In genomic region chr15:98777762-98778161, GRCm38 (mm10) we compare ENCODE assay signal across 8 mouse cellular contexts. TPM values are rescaled to one million over a fixed set of nuclear protein-coding genes. Genes with fewer than 3 reads are reported as not detected.
A peak's percentile ranks its signal among the peaks of the same experiment; 100 is the strongest.
DNase-seq lines count a peak whose midpoint lies in the region; ATAC-seq and TF ChIP-seq lines count a peak whose summit lies in the region.

TSS of gene Wnt10b (minus strand) at chr15:98778150.

- 1% methylated on average over 33 of the region's 33 CpGs for WGBS in embryonic facial prominence, embryonic 12.5 days
- WGBS in intestine, embryonic 14.5 days: under 1% methylated on average over 33 of the region's 33 CpGs
- WGBS in neural tube, embryonic 13.5 days: under 1% methylated on average over 31 of the region's 33 CpGs

- DNase-seq in left cerebral cortex, adult 2 months (ENCODE audit: extremely low spot score in 1 of 2, low spot score in 2 of 2): no peak
- no peak for DNase-seq in left cerebral cortex, postnatal 36 days (ENCODE audit: low spot score in 2 of 2)
- peak; percentile 69 for DNase-seq in intestine, embryonic 14.5 days (ENCODE audit: low spot score)
- DNase-seq in adipocyte (ENCODE audit: low spot score): no peak
- no peak for DNase-seq in thymus, postnatal 0 days (ENCODE audit: low spot score)
- DNase-seq in layer of hippocampus, postnatal 36 days: no peak

- intact Hi-C loops in left cerebral cortex, adult 2 months (cut with DNase I): no loop called here
- intact Hi-C loops in left cerebral cortex, postnatal 36 days (cut with DNase I): no loop called here

- H3K4me3 ChIP-seq in left cerebral cortex, adult 2 months: 0 out of 2 replicates have a peak within 1 kb of the TSS, but pooled peaks have one; percentile 4
- peak within 1 kb of the TSS; percentile 27 for H3K4me3 ChIP-seq in embryonic facial prominence, embryonic 12.5 days
- H3K4me3 ChIP-seq in intestine, embryonic 14.5 days (ENCODE audit: low read depth, low read length): peak within 1 kb of the TSS; percentile 17; the same call in 1 of the 2 replicates
- H3K4me3 ChIP-seq in neural tube, embryonic 13.5 days: peak within 1 kb of the TSS; percentile 26

- no peak within 1 kb of the TSS for H3K27ac ChIP-seq in left cerebral cortex, adult 2 months
- H3K27ac ChIP-seq in embryonic facial prominence, embryonic 12.5 days: no peak within 1 kb of the TSS
- no peak within 1 kb of the TSS for H3K27ac ChIP-seq in intestine, embryonic 14.5 days (ENCODE audit: low read depth)
- H3K27ac ChIP-seq in neural tube, embryonic 13.5 days (replicated peaks): no peak within 1 kb of the TSS

- no peaks in the 10 kb centered on the region for H3K36me3 ChIP-seq in embryonic facial prominence, embryonic 12.5 days
- no peaks in the 10 kb centered on the region for H3K36me3 ChIP-seq in intestine, embryonic 14.5 days (ENCODE audit: control insufficient read depth, insufficient read depth, low read length)
- H3K36me3 ChIP-seq in neural tube, embryonic 13.5 days: no peaks in the 10 kb centered on the region

- H3K9ac ChIP-seq in embryonic facial prominence, embryonic 12.5 days: peak within 1 kb of the TSS; percentile 25; the same call in 1 of the 2 replicates
- no peak within 1 kb of the TSS for H3K9ac ChIP-seq in intestine, embryonic 14.5 days (ENCODE audit: low read length)
- H3K9ac ChIP-seq in neural tube, embryonic 13.5 days: peak within 1 kb of the TSS; percentile 43

- no peak for TF ChIP-seq CTCF in left cerebral cortex, adult 2 months (IDR thresholded peaks at IDR 0.05)

- peak within 1 kb of the TSS; percentile 41 for H3K4me2 ChIP-seq in embryonic facial prominence, embryonic 12.5 days (replicated peaks)
- H3K4me2 ChIP-seq in intestine, embryonic 14.5 days (ENCODE audit: low read length): peak within 1 kb of the TSS; percentile 37
- H3K4me2 ChIP-seq in neural tube, embryonic 13.5 days: peak within 1 kb of the TSS; percentile 48

- peaks cover 98% of the 10 kb centered on the region for H3K27me3 ChIP-seq in embryonic facial prominence, embryonic 12.5 days
- H3K27me3 ChIP-seq in intestine, embryonic 14.5 days (replicated peaks; ENCODE audit: control insufficient read depth, insufficient read depth, low read length): peaks cover 98% of the 10 kb centered on the region
- peaks cover 99% of the 10 kb centered on the region for H3K27me3 ChIP-seq in neural tube, embryonic 13.5 days

- H3K4me1 ChIP-seq in embryonic facial prominence, embryonic 12.5 days: peaks cover 31% of the 10 kb centered on the region
- H3K4me1 ChIP-seq in intestine, embryonic 14.5 days (replicated peaks; ENCODE audit: control insufficient read depth, insufficient read depth, low read length): peaks cover 5% of the 10 kb centered on the region; the same call in 1 of the 2 replicates
- peaks cover 37% of the 10 kb centered on the region for H3K4me1 ChIP-seq in neural tube, embryonic 13.5 days (replicated peaks)

- no peaks in the 10 kb centered on the region for H3K9me3 ChIP-seq in embryonic facial prominence, embryonic 12.5 days
- no peaks in the 10 kb centered on the region for H3K9me3 ChIP-seq in intestine, embryonic 14.5 days (ENCODE audit: control insufficient read depth, low read length)
- H3K9me3 ChIP-seq in neural tube, embryonic 13.5 days: no peaks in the 10 kb centered on the region

- ATAC-seq in embryonic facial prominence, embryonic 12.5 days (ENCODE audit: insufficient number of reproducible peaks, insufficient read depth, low FRiP score, low TSS enrichment): no peak
- no peak for ATAC-seq in intestine, embryonic 14.5 days (replicated peaks; ENCODE audit: low FRiP score, low TSS enrichment, low read depth)
- ATAC-seq in neural tube, embryonic 13.5 days (ENCODE audit: low read depth): no peak

RNA-seq across cellular contexts. Expression of gene Wnt10b, which starts in this region (rescaled TPM):
- total RNA-seq in left cerebral cortex, adult 2 months (2021): under 1 TPM; 0.51 to 0.66 TPM
- 1 to 10 TPM in 1 of 2 experiments, under 1 TPM in 1; 0.59 to 1.1 TPM for total RNA-seq in left cerebral cortex, postnatal 36 days (2021)
- 1.5 and 1.7 TPM in 2 replicates for polyA plus RNA-seq in embryonic facial prominence, embryonic 12.5 days (2016; fragmentation: Nextera tagmentation; extraction: Ambion mirVana)
- 0.12 TPM in 1 of 2 replicates, not detected in the other for polyA plus RNA-seq in intestine, embryonic 14.5 days (2014; fragmentation: Nextera tagmentation; extraction: Ambion mirVana)
- not detected in 2 replicates for polyA plus RNA-seq in neural tube, embryonic 13.5 days (2015; fragmentation: Nextera tagmentation; extraction: Ambion mirVana)
- 0.85 TPM in 2 replicates for polyA plus RNA-seq in thymus, postnatal 0 days (2015; fragmentation: Nextera tagmentation; extraction: Ambion mirVana)
- under 1 TPM; 0.42 to 0.61 TPM for total RNA-seq in layer of hippocampus, postnatal 36 days (2021)

Comparison
In these comparisons a context has a peak if more than half of its experiments do, and no peak if none do; other contexts are left out.
1. Peak in DNase-seq, H3K4me3 ChIP-seq and H3K4me2 ChIP-seq in intestine, embryonic 14.5 days; RNA of the gene not detected or under 1 TPM.